ENCODE assay signal across 8 mouse cellular contexts in the genomic region with DNA sequence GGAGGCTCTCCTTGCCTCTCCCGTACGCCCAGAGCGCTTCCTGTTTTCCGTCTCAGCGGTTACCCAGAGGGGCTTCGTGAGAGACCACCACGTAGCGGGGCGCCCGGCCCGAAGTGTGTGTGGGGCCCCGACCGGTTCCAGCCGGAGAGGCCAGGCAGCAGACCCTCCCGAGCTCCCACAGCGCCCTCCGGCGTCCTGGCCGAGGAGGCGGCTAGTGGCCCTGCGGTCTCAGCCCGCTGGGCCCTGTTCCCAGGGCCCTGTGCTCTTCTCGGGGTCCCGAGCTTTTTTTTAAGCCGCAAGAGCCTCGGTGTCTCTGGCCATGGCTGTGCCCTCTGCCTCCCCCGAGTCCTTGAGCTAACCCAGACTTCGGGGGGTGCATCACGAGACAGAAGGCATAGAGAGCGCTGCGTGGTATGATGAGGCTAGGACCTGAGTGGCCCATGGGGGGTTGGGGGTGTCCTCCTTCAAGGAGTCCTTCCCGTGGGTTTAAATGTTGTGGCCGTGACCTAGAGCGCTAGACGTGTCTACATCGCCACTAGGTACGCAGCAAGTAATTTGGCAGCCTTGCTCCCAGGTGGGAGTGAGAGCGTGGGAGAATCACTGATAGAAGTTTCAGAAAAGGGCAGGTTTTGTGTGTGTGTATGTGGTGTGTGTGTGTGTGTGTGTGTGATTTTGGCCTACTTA. TPM values are rescaled to one million over a fixed set of nuclear protein-coding genes. Genes with fewer than 3 reads are reported as not detected.
A peak's percentile ranks its signal among the peaks of the same experiment; 100 is the strongest.
DNase-seq lines count a peak whose midpoint lies in the region; ATAC-seq and TF ChIP-seq lines count a peak whose summit lies in the region.

No protein-coding gene starts in this region.

- DNase-seq in cerebellum, adult 2 months = peak in 1 of 2 experiments; percentile 46
- no peak for DNase-seq in cerebellum, adult 11-12 months
- peak; percentile 84 for DNase-seq in thymus, postnatal 14 days
- DNase-seq in thymus, postnatal 25 days = no peak
- peak; percentile 72 for DNase-seq in gastrocnemius, postnatal 14 days
- DNase-seq in layer of hippocampus, adult 8-10 months (ENCODE audit: low spot score in 2 of 2) = peak; percentile 11 to 27
- peak; percentile 83 for DNase-seq in lung, postnatal 0 days (ENCODE audit: low spot score)

- intact Hi-C loops in gastrocnemius, postnatal 14 days (cut with DNase I; ENCODE audit: low total_unique reads) = no loop called here

- H3K27me3 ChIP-seq in cerebellum, adult 2 months (ENCODE audit: control insufficient read depth, insufficient read depth, low read length) = no peaks in the 10 kb centered on the region
- H3K27me3 ChIP-seq in lung, postnatal 0 days (replicated peaks; ENCODE audit: insufficient read depth, low read length) = no peaks in the 10 kb centered on the region
- H3K27me3 ChIP-seq in small intestine, adult 2 months (ENCODE audit: control insufficient read depth, insufficient read depth, low read length) = no peaks in the 10 kb centered on the region

- TF ChIP-seq EP300 in lung, postnatal 0 days (IDR thresholded peaks at IDR 0.05) = no peak

- TF ChIP-seq POLR2A in cerebellum, adult 2 months (IDR thresholded peaks at IDR 0.05; ENCODE audit: borderline replicate concordance, insufficient read depth, low read length) = 0 out of 2 replicates have a peak, but pooled peaks have one; percentile 10
- TF ChIP-seq POLR2A in small intestine, adult 2 months (IDR thresholded peaks at IDR 0.05; ENCODE audit: low read depth, low read length) = no peak

- H3K9me3 ChIP-seq in lung, postnatal 0 days (ENCODE audit: low read length) = no peaks in the 10 kb centered on the region

- peak overlapping the region; percentile 87 for H3K4me3 ChIP-seq in cerebellum, adult 2 months (replicated peaks; ENCODE audit: insufficient read depth, low read depth, low read length)
- peak overlapping the region; percentile 83 for H3K4me3 ChIP-seq in lung, postnatal 0 days (ENCODE audit: low read depth, low read length)
- peak overlapping the region; percentile 97 for H3K4me3 ChIP-seq in small intestine, adult 2 months (ENCODE audit: low read depth, low read length)

- H3K27ac ChIP-seq in cerebellum, adult 2 months (ENCODE audit: insufficient read depth, low read length) = peak overlapping the region; percentile 75
- peak overlapping the region; percentile 90 for H3K27ac ChIP-seq in lung, postnatal 0 days (ENCODE audit: low read length)
- peak overlapping the region; percentile 78 for H3K27ac ChIP-seq in small intestine, adult 2 months (ENCODE audit: insufficient read depth, low read depth, low read length)

- peak overlapping the region; percentile 96 for H3K4me2 ChIP-seq in lung, postnatal 0 days (replicated peaks; ENCODE audit: low read depth, low read length)

- peaks cover 5% of the 10 kb centered on the region; the same call in 1 of the 2 replicates for H3K4me1 ChIP-seq in cerebellum, adult 2 months (ENCODE audit: control insufficient read depth, insufficient read depth, low read length)
- peaks cover 7% of the 10 kb centered on the region; the same call in 1 of the 2 replicates for H3K4me1 ChIP-seq in lung, postnatal 0 days (ENCODE audit: insufficient read depth, low read depth, low read length)
- peaks cover 5% of the 10 kb centered on the region; the same call in 1 of the 2 replicates for H3K4me1 ChIP-seq in small intestine, adult 2 months (ENCODE audit: control insufficient read depth, insufficient read depth, insufficient read length, low read length)

- H3K36me3 ChIP-seq in lung, postnatal 0 days (ENCODE audit: insufficient read depth, low read length) = no peaks in the 10 kb centered on the region
- H3K36me3 ChIP-seq in small intestine, adult 2 months (ENCODE audit: control insufficient read depth, insufficient read depth, low read length) = no peaks in the 10 kb centered on the region

- under 1% methylated on average over 38 of the region's 38 CpGs for WGBS in cerebellum, adult 2 months
- under 1% methylated on average over 32 of the region's 38 CpGs for whole genome bisulfite sequencing in lung, postnatal 0 days
- WGBS in small intestine, adult 2 months = 1% methylated on average over 38 of the region's 38 CpGs

- peak overlapping the region; percentile 98 for H3K9ac ChIP-seq in lung, postnatal 0 days (replicated peaks; ENCODE audit: low read depth)

- ATAC-seq in lung, postnatal 0 days = peak; percentile 81

- TF ChIP-seq CTCF in cerebellum, adult 2 months (IDR thresholded peaks at IDR 0.05; ENCODE audit: borderline replicate concordance, insufficient read depth, low read depth, low read length) = peak; percentile 18; the same call in 1 of the 2 replicates
- peak; percentile 70 for TF ChIP-seq CTCF in lung, postnatal 0 days (IDR thresholded peaks at IDR 0.05)
- no peak for TF ChIP-seq CTCF in small intestine, adult 2 months (IDR thresholded peaks at IDR 0.05; ENCODE audit: extremely low read depth, insufficient read length, insufficient replicate concordance, low read depth, low read length)

RNA-seq across cellular contexts. Expression of gene Rnf34, which starts 0.6 kb away (rescaled TPM):
- polyA plus RNA-seq in cerebellum, adult 2 months (2012; rRNA removed) = 44.8 and 45.6 TPM in 2 replicates
- total RNA-seq in gastrocnemius, postnatal 14 days (2021) = 10 to 100 TPM; 14.9 to 17.6 TPM
- total RNA-seq in layer of hippocampus, adult 8-10 months (2022) = 10 to 100 TPM; 49.7 to 59.8 (median 56.6) TPM
- 24.3 and 24.7 TPM in 2 replicates for polyA plus RNA-seq in lung, postnatal 0 days (2015; fragmentation: Nextera tagmentation; extraction: Ambion mirVana)
- 3.0 and 3.7 TPM in 2 replicates for polyA plus RNA-seq in small intestine, adult 2 months (2012; rRNA removed)

RNA-seq across cellular contexts. Expression of gene Anapc5, which starts 29.3 kb away (rescaled TPM):
- 325 and 326 TPM in 2 replicates for polyA plus RNA-seq in cerebellum, adult 2 months (2012; rRNA removed)
- total RNA-seq in gastrocnemius, postnatal 14 days (2021) = 100 to 1,000 TPM; 140 to 150 TPM
- total RNA-seq in layer of hippocampus, adult 8-10 months (2022) = 100 to 1,000 TPM; 192 to 236 (median 203) TPM
- 166 and 180 TPM in 2 replicates for polyA plus RNA-seq in lung, postnatal 0 days (2015; fragmentation: Nextera tagmentation; extraction: Ambion mirVana)
- 54.8 and 94.7 TPM in 2 replicates for polyA plus RNA-seq in small intestine, adult 2 months (2012; rRNA removed)

Comparison
In these comparisons a context has a peak if more than half of its experiments do, and no peak if none do; other contexts are left out.
1. DNase-seq: peak in thymus, postnatal 14 days (single experiment), gastrocnemius, postnatal 14 days (single experiment), layer of hippocampus, adult 8-10 months (2 of 2) and lung, postnatal 0 days (single experiment); none in cerebellum, adult 11-12 months (single experiment) and thymus, postnatal 25 days (single experiment).
2. Peak in every context shown above with its lines, with median percentiles within 50 percentile points of each other: H3K27ac ChIP-seq and H3K4me3 ChIP-seq.